Mouse (Mus musculus): ENCODE measurements around the gene Cnp.

GRCm38 (mm10) chr11:100626701-100627195 is 52.0 kb downstream of the Cnp start:
- no peak for TF ChIP-seq POLR2A (IDR thresholded peaks at IDR 0.05; ENCODE audit: borderline replicate concordance, insufficient read depth, low read length)
- peak; percentile 72 for TF ChIP-seq CTCF (IDR thresholded peaks at IDR 0.05; ENCODE audit: borderline replicate concordance, insufficient read depth, low read depth, low read length)

Data from cerebellum, adult 2 months (tissue).